Mouse (Mus musculus) kidney, adult 8-10 months (tissue): Measurements from ENCODE around the gene Tspan8.
"Not testable (repeated sequence)": the region's sequence is repeated elsewhere in the genome, so short reads cannot be mapped to it uniquely, and the experiment has no call there.

Experiments used
- DNase-seq, 2 experiments: peaks; one replicate each; pipeline ENCODE4 v3.0.0; 2022

Tspan8 gene

GRCm38 (mm10) chr10:115816511-115816910, at the start of gene Tspan8:
Tspan8 (plus strand) TSS chr10:115816832.
- no peak for DNase-seq

GRCm38 (mm10) chr10:115770032-115770431, 46.6 kb upstream of the Tspan8 start:
- DNase-seq, result no peak

DNA sequence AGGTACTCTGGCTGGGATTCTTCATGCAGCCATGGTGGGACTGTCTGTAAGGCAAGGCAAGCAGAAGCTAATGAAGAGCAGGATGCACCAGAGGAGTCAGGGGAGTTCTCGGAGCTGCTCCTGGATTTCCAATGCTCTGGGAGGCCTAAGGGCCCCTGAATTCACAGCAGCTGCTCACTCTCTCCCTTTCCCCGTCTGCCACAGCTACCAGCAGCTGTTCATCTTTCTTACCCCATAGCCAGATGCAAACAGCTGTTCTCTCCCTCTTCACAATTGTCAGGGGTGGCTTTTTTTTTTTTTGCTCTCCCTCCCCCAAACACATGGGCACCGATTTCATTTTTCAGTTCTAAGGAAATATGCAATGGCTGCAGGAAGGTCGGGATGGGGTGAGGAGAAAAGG, 42.2 kb upstream of the Tspan8 start:
- DNase-seq, result no peak

GRCm38 (mm10) chr10:115775945-115776905, 40.4 kb upstream of the Tspan8 start:
- DNase-seq, result no peak

GRCm38 (mm10) chr10:115777366-115777765, 39.3 kb upstream of the Tspan8 start:
- peak in 1 of 2 experiments; percentile 35 for DNase-seq

- DNase-seq, result peak in 1 of 2 experiments; percentile 41
Observed at GRCm38 (mm10) chr10:115778624-115779023, 38.0 kb upstream of the Tspan8 start.

- peak; percentile 59 to 67 for DNase-seq
Observed at GRCm38 (mm10) chr10:115780239-115781016, 36.2 kb upstream of the Tspan8 start.

DNA sequence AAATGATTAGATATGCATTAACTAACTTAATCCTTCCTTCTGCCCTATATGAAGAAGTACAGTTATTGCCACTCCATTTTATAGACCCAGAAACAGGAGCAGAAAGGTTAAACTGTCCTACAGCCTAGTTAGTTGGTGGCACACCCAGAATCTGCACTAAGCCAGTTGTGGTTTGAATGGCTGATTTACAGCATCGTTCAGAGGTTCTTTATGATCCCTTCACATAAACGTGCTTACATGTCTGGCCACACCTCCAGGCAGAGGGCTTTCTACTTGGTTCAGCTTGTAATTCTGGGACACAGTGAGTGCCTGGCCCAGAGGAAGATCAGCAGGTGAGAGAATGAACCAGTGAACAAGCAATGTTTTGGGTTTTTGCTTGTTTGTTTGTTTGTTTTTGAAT, 33.4 kb upstream of the Tspan8 start:
- no peak for DNase-seq

- no peak for DNase-seq
Observed at GRCm38 (mm10) chr10:115790788-115791187, 25.8 kb upstream of the Tspan8 start.

DNA sequence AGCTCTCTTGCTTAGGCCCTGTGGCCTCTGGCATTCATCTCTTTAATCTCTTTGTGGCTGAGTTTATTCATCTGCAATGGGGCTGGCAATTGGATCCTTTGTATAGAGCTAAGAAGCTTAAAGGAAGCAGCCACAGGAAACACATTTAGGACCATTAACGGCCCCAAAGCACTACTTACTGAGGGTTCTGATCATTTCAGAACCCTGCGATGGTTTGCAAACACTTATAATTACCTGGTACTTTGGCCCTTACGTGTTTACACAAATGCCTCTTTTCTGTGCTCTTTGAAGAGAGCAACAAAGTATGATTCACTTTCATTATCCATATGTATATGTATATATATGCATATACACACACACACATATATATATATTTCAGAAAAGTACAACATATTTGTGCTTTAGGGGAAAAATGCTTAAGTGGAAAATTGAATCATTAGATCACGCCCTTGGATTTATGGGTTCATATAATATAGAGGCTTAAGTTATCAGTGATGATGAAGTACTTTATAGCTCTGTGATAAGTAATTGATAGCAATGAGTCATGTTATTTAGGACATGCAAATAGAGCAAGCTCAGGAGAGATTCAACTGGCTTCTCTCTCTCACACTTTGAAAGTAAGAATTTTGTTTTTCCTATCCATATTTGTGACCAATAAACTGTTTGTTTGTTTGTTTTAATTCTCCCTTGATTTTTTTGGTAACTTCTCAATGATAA, 20.4 kb upstream of the Tspan8 start:
- no peak for DNase-seq

DNA sequence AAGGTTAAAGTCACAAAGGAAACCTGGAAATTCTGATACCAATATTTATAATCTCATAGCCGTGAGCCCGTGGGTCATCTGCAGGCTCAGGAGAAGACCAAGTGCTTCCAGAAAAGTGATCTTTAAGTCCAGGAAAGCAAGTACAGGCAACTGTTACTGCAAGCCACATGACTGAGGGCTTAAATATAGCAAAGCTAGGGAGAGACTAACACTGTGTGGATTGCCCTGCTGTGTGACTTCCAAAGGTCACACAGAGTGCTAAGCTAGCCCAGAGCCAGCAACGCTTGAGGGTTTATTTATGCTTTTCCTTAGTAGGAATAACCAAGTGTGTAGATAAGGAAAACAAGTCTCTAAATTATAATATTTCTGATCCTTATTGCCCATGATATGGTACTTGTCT, 15.2 kb upstream of the Tspan8 start:
- DNase-seq, result peak in 1 of 2 experiments; percentile 44

- DNase-seq, result not testable (repeated sequence)
Observed at GRCm38 (mm10) chr10:115803013-115803412, 13.6 kb upstream of the Tspan8 start.

DNA sequence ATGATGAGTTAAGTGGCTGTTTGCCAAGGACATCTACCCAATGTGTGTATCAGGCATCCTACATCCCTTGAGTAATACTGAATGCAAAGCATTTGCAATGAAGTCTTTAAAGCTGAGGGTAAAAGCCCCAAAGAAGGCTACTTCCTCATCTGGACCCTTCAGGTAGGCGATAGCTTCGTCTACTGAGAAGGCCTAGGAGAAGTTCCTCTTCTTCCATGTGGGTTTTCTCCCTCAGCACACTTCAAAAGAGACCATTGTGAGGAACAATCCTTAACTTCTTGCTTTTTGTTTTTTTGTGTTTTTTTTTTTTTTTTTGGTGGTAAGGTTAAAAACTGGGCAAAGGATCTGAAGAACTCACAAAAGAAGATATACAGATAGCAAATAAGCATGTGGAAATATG, 12.9 kb upstream of the Tspan8 start:
- DNase-seq, result no peak

GRCm38 (mm10) chr10:115805987-115806386, 10.6 kb upstream of the Tspan8 start:
- no peak for DNase-seq

- DNase-seq, result peak; percentile 78 to 93
Observed at GRCm38 (mm10) chr10:115809169-115809568, 7.5 kb upstream of the Tspan8 start.

DNA sequence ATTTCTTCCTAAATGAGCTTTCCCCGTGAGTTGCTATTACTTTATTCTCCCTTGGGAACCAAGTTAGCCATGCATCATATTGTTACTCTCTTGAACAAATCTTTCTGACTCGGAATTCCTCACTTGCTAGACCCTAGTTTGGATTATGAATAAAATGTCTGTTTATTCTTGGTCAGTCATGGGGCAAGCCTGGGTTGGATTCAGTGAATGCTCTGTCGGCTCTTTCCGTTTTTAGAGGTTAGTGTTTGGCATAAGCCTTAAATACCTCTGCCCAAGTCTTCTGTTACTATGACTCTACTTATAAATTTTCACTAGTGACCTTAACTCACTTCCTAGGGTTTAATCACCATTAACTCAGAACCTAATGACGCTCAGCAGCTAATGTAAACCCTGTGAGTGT, 5.1 kb upstream of the Tspan8 start:
- no peak for DNase-seq

- no peak for DNase-seq
Observed at GRCm38 (mm10) chr10:115814878-115815277, 1.8 kb upstream of the Tspan8 start.

DNA sequence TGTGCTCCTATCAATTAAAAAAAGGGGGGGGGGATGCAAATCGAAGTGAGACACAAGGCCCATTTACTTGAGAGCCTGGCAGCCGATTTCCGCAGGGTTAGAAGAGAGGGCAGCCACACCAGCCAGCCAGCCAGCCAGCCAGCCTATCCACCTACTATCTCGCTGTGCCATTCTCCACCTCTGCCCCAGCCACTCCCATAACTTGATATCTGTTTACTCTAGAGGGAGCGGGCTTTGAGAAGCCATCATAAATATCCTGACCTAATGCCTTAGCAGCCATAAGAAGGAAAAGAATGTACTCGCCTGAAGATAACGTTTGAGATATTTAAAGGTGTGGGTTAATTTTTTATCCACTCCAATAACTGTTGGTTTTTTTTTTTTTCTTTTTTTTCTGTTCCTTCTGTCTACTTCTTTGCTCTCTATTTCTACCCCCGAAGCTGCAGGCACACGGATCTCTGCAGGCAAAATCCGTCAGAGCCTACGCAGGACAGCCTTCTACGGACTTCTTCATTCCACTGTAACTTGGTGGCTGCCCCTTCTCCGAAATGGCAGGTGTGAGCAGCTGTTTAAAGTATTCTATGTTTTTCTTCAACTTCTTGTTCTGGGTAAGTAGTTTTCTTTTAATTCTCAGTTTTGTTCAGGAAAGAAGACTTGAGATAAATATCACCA, 558 bp downstream of the Tspan8 start:
- DNase-seq, result peak in 1 of 2 experiments; percentile 35

- no peak for DNase-seq
Observed at GRCm38 (mm10) chr10:115825289-115825688, 8.7 kb downstream of the Tspan8 start.

- DNase-seq, result no peak
Observed at GRCm38 (mm10) chr10:115828872-115829271, 12.2 kb downstream of the Tspan8 start.

DNA sequence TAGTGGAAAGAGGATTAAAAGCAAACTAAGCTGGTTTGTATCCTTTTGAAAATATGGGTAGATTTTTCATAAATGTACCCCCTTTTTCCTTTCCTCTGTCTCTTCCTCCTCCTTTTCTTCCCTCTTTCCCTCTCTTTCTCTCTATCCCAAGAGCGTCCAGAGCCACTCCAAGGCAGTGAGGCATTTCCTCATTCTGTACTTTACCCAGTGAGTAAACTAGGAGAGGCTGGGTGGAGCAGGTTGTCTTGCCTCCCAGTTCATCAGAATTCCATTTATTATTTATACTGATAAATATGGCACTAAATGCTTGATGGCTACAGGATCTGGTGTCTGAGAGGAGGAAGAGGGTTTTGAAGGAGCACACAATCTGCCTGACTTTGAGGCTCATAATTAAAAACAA, 13.1 kb downstream of the Tspan8 start:
- no peak for DNase-seq

DNA sequence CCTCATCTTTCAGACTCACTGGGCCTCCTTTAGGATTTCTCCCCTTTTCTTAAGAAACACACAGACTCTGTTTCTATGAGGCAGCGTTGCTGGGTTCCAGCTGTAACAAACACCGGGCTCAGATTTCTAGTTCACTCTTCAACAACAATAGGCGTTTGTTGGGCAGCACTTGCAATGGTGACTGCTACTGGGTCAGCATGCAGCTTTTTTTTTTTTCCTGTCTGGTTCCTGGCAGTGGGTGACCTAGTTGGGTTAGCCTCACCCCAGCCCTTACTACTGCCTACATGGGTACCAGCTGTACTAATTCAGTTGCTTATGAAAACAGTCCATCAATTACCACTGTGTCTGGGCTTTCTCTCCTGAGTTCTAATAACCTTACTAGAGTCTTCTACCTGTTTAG, 14.1 kb downstream of the Tspan8 start:
- DNase-seq, result no peak
